Mouse (Mus musculus) kidney, postnatal 10 days (tissue): ENCODE measurements at regions not wholly inside any gene's neighbourhood (a gene's known extent, or its start where the extent isn't known, plus 50 kb on each side); places are given as distances from the start of the nearest gene placed in this dataset.
"Not testable (repeated sequence)": the region's sequence is repeated elsewhere in the genome, so short reads cannot be mapped to it uniquely, and the experiment has no call there.

ENCODE experiments used
- DNase-seq: peaks from one replicate; pipeline ENCODE4 v3.0.0; 2021; ENCODE audit warnings: mixed read lengths

- DNase-seq, result no peak
Observed at GRCm38 (mm10) chr10:46629876-46630275, 1052.2 kb downstream of the Hace1 start.

GRCm38 (mm10) chr10:46663041-46663440 is 1085.4 kb downstream of the Hace1 start:
- DNase-seq, result no peak

GRCm38 (mm10) chr10:46689823-46690372 is 1112.3 kb downstream of the Hace1 start:
- not testable (repeated sequence) for DNase-seq

- no peak for DNase-seq
Observed at GRCm38 (mm10) chr10:46692661-46693060, 1115.0 kb downstream of the Hace1 start.

GRCm38 (mm10) chr10:46697363-46698246 is 1120.0 kb downstream of the Hace1 start:
- DNase-seq, result peak; percentile 46

GRCm38 (mm10) chr10:46701221-46701620 is 1123.6 kb downstream of the Hace1 start:
- DNase-seq, result no peak

GRCm38 (mm10) chr10:46708022-46708421 is 1130.4 kb downstream of the Hace1 start:
- not testable (repeated sequence) for DNase-seq

- no peak for DNase-seq
Observed at GRCm38 (mm10) chr10:46712690-46713089, 1135.1 kb downstream of the Hace1 start.

- DNase-seq, result no peak
Observed at GRCm38 (mm10) chr10:46718349-46719087, 1140.9 kb downstream of the Hace1 start.

- no peak for DNase-seq
Observed at GRCm38 (mm10) chr10:46719088-46719469, 1141.5 kb downstream of the Hace1 start.

- DNase-seq, result no peak
Observed at GRCm38 (mm10) chr10:46723666-46724065, 1146.0 kb downstream of the Hace1 start.

GRCm38 (mm10) chr10:46730601-46731000 is 1153.0 kb downstream of the Hace1 start:
- no peak for DNase-seq

GRCm38 (mm10) chr10:46733760-46734265 is 1156.2 kb downstream of the Hace1 start:
- DNase-seq, result no peak

- no peak for DNase-seq
Observed at GRCm38 (mm10) chr10:46741098-46741497, 1163.5 kb downstream of the Hace1 start.

GRCm38 (mm10) chr10:46742131-46742530 is 1164.5 kb downstream of the Hace1 start:
- DNase-seq, result no peak

- no peak for DNase-seq
Observed at GRCm38 (mm10) chr10:46760923-46761322, 1183.3 kb downstream of the Hace1 start.

- no peak for DNase-seq
Observed at GRCm38 (mm10) chr10:46778729-46779128, 1201.1 kb downstream of the Hace1 start.

GRCm38 (mm10) chr10:46785723-46786122 is 1208.1 kb downstream of the Hace1 start:
- peak; percentile 57 for DNase-seq

- DNase-seq, result no peak
Observed at GRCm38 (mm10) chr10:46814271-46814670, 1236.6 kb downstream of the Hace1 start.

GRCm38 (mm10) chr10:46819133-46819532 is 1241.5 kb downstream of the Hace1 start:
- DNase-seq, result no peak

- DNase-seq, result no peak
Observed at GRCm38 (mm10) chr10:46819965-46820364, 1242.3 kb downstream of the Hace1 start.

- no peak for DNase-seq
Observed at GRCm38 (mm10) chr10:46823837-46824236, 1246.2 kb downstream of the Hace1 start.

- no peak for DNase-seq
Observed at GRCm38 (mm10) chr10:46826012-46826411, 1248.4 kb downstream of the Hace1 start.
